Mouse (Mus musculus) liver, adult 2 months (tissue): ENCODE measurements around the gene Ica1.

Source experiments
- CTCF ChIP-seq: fragments of 200-500 bp; IDR thresholded peaks from 2 replicates; pipeline ENCODE4 v1.5.1; 2011; ENCODE audit warnings: low read depth, low read length, control low read depth
- POLR2A ChIP-seq: fragments of 200-500 bp; IDR thresholded peaks from 2 replicates; pipeline ENCODE4 v1.6.1; 2011; ENCODE audit warnings: low read length, control low read depth; ENCODE audit not compliant: insufficient read depth; ENCODE audit errors: extremely low read depth

DNA sequence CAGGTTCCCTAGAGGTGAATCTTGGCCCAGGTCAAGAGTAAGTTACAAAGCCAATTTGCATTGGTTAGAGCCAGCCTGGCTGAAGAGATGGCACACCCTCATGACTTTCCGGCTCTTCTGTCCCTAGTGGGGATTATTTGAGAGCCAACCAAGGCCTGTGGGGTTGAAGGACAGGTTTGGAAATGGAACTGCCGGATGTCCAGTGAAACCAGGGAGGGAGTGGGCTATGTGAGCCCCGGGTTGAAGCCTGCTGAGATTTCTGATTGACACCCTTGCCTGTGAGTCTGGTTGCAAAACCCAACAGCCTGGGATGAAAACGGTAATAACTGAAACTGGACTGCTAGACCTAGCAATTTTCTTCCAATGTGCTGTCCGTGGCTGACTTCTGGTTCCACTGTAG, 112.5 kb downstream of the Ica1 start:
- TF ChIP-seq POLR2A = no peak
- no peak for TF ChIP-seq CTCF
